Mouse (Mus musculus) embryonic fibroblast, embryonic 13.5 days (primary cell): Measurements from ENCODE around the gene Insyn1. TPM values are rescaled to one million over a fixed set of nuclear protein-coding genes. Genes with fewer than 3 reads are reported as not detected.

ENCODE experiments used
- H3K27ac ChIP-seq: 2 replicates; pipeline ENCODE4 v1.5.1; 2012; ENCODE audit warnings: low read length, control low read depth, inconsistent platforms; ENCODE audit not compliant: insufficient read depth
- H3K4me1 ChIP-seq: 2 replicates; pipeline ENCODE4 v1.6.1; 2011; ENCODE audit warnings: low read length; ENCODE audit not compliant: control insufficient read depth, insufficient read depth
- H3K4me3 ChIP-seq: 2 replicates; pipeline ENCODE4 v1.5.1; 2011; ENCODE audit warnings: mild to moderate bottlenecking, control low read depth, low read length; ENCODE audit not compliant: insufficient read depth
- CTCF ChIP-seq: IDR thresholded peaks from 2 replicates; pipeline ENCODE4 v1.5.1; 2011; ENCODE audit warnings: mild to moderate bottlenecking, control low read depth, low read length, moderate library complexity, borderline replicate concordance; ENCODE audit not compliant: insufficient read depth
- POLR2A ChIP-seq: IDR thresholded peaks from 2 replicates; pipeline ENCODE4 v1.6.1; 2011; ENCODE audit warnings: low read depth, mild to moderate bottlenecking, control low read depth, low read length, moderate library complexity
- polyA plus RNA-seq: library from polyadenylated mRNA; stranded (reverse); fragments of >200 nt; gene quantifications from 2 replicates; pipeline ENCODE4 v1.2.4, GENCODE M21; 2011; ENCODE audit warnings: low read depth; ENCODE audit not compliant: missing spikeins, insufficient read length

Gene Insyn1
- polyA plus RNA-seq, 1 experiment = 27.5 TPM

DNA sequence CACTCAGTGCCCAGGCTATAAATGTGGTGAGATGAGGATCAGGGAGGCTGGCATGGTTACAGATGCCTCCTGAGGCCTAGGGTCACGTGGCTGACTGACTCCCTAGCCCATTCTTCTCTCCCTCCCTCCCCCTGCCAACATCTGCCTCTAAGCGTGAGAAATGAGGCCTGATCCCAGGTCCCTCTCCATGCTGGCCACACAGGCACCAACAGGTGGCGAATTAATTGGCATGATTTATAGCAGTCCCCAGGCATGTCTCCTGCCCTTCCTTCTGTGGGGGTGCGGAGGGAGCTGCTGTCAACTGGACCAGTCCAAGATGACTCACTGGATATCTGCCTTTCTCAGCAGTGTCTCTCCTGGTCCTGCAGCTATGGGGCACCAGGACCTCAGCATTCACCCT lies 39.4 kb downstream of the Insyn1 start:
- Histone ChIP-seq H3K4me3 (no peak overlapping the region), H3K4me1 (no peaks in the 10 kb centered on the region), H3K27ac (no peak overlapping the region)
- TF ChIP-seq CTCF (no peak), POLR2A (no peak)

GRCm38 (mm10) chr9:58530407-58530806 lies 42.0 kb downstream of the Insyn1 start:
- Histone ChIP-seq H3K4me1 (no peaks in the 10 kb centered on the region), H3K4me3 (no peak overlapping the region), H3K27ac (no peak overlapping the region)
- no peak for TF ChIP-seq POLR2A
- TF ChIP-seq CTCF = no peak

- Histone ChIP-seq H3K4me3 (no peak overlapping the region), H3K4me1 (no peaks in the 10 kb centered on the region), H3K27ac (no peak overlapping the region)
- TF ChIP-seq CTCF (no peak), POLR2A (no peak)
Measured at GRCm38 (mm10) chr9:58532236-58532635, 43.8 kb downstream of the Insyn1 start.

DNA sequence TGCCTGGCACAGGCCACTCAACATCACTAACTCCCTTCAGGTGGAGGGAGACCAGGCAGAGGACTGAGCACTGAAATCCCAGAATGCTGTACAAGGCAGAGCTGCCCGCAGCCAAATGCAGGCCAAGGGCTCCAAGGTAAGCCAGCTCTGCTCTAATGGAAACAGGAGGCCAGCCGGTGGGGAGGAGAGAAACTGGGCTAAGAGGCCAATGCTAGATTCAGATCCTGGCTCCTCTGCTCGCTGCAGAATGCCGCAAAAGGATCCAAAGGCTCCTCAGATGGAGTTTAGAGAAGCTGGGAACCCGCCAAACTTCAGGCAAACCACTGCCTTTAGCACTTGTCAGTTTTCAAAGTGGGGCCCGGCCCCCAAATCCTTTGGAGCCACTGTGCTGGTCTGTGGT lies 44.9 kb downstream of the Insyn1 start:
- H3K4me1 ChIP-seq = no peaks in the 10 kb centered on the region
- H3K27ac ChIP-seq = no peak overlapping the region
- H3K4me3 ChIP-seq = no peak overlapping the region
- no peak for TF ChIP-seq CTCF
- TF ChIP-seq POLR2A = no peak

GRCm38 (mm10) chr9:58534766-58535165 lies 46.4 kb downstream of the Insyn1 start:
- no peak overlapping the region for H3K27ac ChIP-seq
- no peak for TF ChIP-seq CTCF
- TF ChIP-seq POLR2A = no peak
- no peaks in the 10 kb centered on the region for H3K4me1 ChIP-seq
- no peak overlapping the region for H3K4me3 ChIP-seq

GRCm38 (mm10) chr9:58535447-58536134 lies 47.2 kb downstream of the Insyn1 start:
- H3K4me1 ChIP-seq = no peaks in the 10 kb centered on the region
- no peak overlapping the region for H3K27ac ChIP-seq
- H3K4me3 ChIP-seq = no peak overlapping the region
- TF ChIP-seq POLR2A (no peak), CTCF (peak; percentile 92)

DNA sequence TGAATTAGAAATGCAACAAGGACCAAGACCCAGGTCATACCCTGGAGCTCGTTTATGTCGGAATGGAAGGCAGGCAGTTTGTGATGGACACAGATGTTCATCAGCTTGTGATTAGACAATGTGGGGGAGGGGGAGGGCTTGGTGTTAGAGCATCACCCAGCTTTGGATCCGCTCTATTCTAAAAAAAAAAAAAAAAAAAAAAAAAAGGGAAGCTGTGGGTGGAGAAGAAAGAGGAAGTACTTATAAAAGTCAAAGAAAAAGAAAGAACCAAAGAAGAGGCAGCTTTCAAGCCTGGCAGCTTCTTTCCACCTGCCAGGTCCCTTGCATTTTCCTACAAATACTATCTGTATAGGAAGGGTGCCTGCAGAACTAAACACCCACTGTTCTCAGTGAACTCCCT lies 49.4 kb downstream of the Insyn1 start:
- Histone ChIP-seq H3K4me1 (peaks cover 8% of the 10 kb centered on the region; the same call in 1 of the 2 replicates), H3K27ac (no peak overlapping the region), H3K4me3 (no peak overlapping the region)
- TF ChIP-seq POLR2A = no peak
- TF ChIP-seq CTCF = no peak

GRCm38 (mm10) chr9:58539886-58540285 lies 51.5 kb downstream of the Insyn1 start:
- no peak overlapping the region for H3K4me3 ChIP-seq
- H3K27ac ChIP-seq = no peak overlapping the region
- peak; percentile 26; the same call in 1 of the 2 replicates for TF ChIP-seq CTCF
- no peak for TF ChIP-seq POLR2A
- peaks cover 8% of the 10 kb centered on the region; the same call in 1 of the 2 replicates for H3K4me1 ChIP-seq

GRCm38 (mm10) chr9:58541895-58542338 lies 53.5 kb downstream of the Insyn1 start:
- H3K4me1 ChIP-seq = peaks cover 11% of the 10 kb centered on the region; the same call in 1 of the 2 replicates
- no peak overlapping the region for H3K4me3 ChIP-seq
- H3K27ac ChIP-seq = no peak overlapping the region
- TF ChIP-seq CTCF (no peak), POLR2A (no peak)

DNA sequence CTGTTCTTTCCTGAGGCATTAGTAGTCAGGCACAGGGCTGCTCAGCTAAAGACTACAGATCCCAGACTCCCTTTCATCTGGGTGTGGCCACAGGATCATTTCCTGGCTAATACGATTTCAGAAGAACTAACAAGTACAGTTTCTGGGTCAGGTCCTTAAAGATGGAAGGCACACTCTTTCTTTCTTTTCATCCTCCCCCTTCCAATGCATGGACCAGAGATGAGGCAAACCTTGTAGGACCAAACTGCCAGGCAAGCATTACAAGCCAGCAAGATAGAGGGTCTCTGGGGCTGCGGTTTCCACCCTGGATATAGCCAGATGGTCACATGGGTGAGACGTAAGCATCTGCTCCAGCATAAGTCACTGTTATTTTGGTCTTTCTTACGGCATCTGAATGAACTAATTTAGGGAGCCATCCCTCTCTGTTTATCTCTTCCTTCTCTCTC lies 56.5 kb downstream of the Insyn1 start:
- TF ChIP-seq POLR2A (no peak), CTCF (no peak)
- H3K27ac ChIP-seq = no peak overlapping the region
- H3K4me3 ChIP-seq = no peak overlapping the region
- H3K4me1 ChIP-seq = peaks cover 26% of the 10 kb centered on the region

DNA sequence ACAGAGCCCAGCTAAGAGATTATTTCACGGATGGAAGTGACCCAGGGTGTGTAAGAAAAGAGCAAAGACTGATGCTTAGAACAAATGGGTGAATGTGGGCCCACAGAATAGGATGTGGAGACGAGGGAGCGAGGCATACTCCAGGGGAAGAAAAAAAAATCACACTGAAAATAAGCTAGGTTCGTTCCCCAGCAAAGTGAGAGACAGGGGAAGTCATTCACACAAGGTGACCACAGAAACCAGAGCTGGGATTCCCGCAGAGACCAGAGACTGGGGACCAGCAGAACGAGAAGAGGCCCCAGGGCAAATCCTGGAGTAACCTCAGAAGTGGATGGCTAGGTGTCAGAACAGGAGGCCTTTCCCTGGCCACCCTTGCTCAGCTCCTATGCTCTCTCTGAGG lies 57.0 kb downstream of the Insyn1 start:
- TF ChIP-seq CTCF (no peak), POLR2A (no peak)
- peaks cover 26% of the 10 kb centered on the region for H3K4me1 ChIP-seq
- no peak overlapping the region for H3K27ac ChIP-seq
- H3K4me3 ChIP-seq = no peak overlapping the region
